Mouse (Mus musculus) spleen, adult 2 months (tissue): ENCODE data around the gene Uckl1.

ENCODE experiments used
- CTCF ChIP-seq: fragments of 200-500 bp; IDR thresholded peaks from 2 replicates; pipeline ENCODE4 v1.5.1; 2011; ENCODE audit warnings: mild to moderate bottlenecking, inconsistent platforms; ENCODE audit not compliant: insufficient read depth, insufficient read length, insufficient replicate concordance; ENCODE audit errors: extremely low read depth
- POLR2A ChIP-seq: fragments of 200-500 bp; IDR thresholded peaks from 2 replicates; pipeline ENCODE4 v1.6.1; 2011; ENCODE audit warnings: low read depth, low read length, inconsistent platforms

GRCm38 (mm10) chr2:181582358-181582757 is 2.3 kb downstream of the Uckl1 start:
- no peak for TF ChIP-seq POLR2A
- TF ChIP-seq CTCF = no peak
